Mouse (Mus musculus) CH12.LX (cell line): ENCODE results near the gene Ppfibp2.

Experiments
- CTCF ChIP-seq, 2 experiments: IDR thresholded peaks in 1 of 2; conservative IDR thresholded peaks in 1 of 2; 2 replicates each; pipeline ENCODE4 v1.5.1; 2011 to 2012; ENCODE audit warnings: low read depth in 2 of 2, low read length in 2 of 2, improper control_type of control experiment in 1 of 2, inconsistent platforms in 1 of 2, mild to moderate bottlenecking in 1 of 2, moderate library complexity in 1 of 2
- EP300 ChIP-seq: IDR thresholded peaks from 2 replicates; pipeline ENCODE4 v1.6.1; 2011; ENCODE audit warnings: low read length, improper control_type of control experiment
- POLR2A ChIP-seq: IDR thresholded peaks from 2 replicates; pipeline ENCODE4 v1.6.1; 2011; ENCODE audit warnings: low read depth, mild to moderate bottlenecking, improper control_type of control experiment, low read length

GRCm38 (mm10) chr7:107705941-107706340 lies 110.9 kb downstream of the Ppfibp2 start:
- TF ChIP-seq POLR2A: no peak
- no peak for TF ChIP-seq CTCF (conservative IDR thresholded peaks at IDR 0.05 in 1 of 2, IDR thresholded peaks at IDR 0.05 in 1 of 2; ENCODE audit: low read depth in 2 of 2, low read length in 2 of 2)
- TF ChIP-seq EP300: no peak
